Mouse (Mus musculus) urinary bladder, adult 18-20 months (tissue): Measurements from ENCODE around the gene Lamc3.
A peak's percentile ranks its signal among the peaks of the same experiment; 100 is the strongest.
"Not testable (repeated sequence)": the region's sequence is repeated elsewhere in the genome, so short reads cannot be mapped to it uniquely, and the experiment has no call there.

ENCODE experiments used
- DNase-seq, 2 experiments: peaks; one replicate each; pipeline ENCODE4 v3.0.0; 2022; ENCODE audit warnings: low spot score in 2 of 2, mixed read lengths in 2 of 2

The Lamc3 gene

DNA sequence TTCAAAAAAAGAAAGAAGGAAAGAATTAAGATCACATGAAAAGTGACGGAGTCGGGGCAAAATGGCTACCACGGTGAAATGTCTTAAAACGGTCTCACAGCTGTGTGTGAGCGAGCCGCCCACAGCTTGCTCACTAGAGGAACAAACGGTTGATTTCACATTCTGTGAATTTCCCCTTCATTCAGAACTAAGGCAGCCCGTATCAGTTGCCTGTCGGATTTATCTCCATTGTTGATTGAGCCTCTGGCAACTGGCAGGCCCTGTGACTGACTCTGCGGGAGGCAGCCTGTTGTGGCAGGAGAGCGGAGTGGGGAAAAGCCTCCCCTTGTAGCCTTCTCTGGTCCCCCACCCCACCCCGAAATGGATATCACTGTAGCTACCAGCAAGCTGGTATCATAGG lies 10.6 kb upstream of the Lamc3 start:
- no peak for DNase-seq

- DNase-seq = no peak
These were observed 8.5 kb upstream of the Lamc3 start for GRCm38 (mm10) chr2:31878610-31879009.

DNA sequence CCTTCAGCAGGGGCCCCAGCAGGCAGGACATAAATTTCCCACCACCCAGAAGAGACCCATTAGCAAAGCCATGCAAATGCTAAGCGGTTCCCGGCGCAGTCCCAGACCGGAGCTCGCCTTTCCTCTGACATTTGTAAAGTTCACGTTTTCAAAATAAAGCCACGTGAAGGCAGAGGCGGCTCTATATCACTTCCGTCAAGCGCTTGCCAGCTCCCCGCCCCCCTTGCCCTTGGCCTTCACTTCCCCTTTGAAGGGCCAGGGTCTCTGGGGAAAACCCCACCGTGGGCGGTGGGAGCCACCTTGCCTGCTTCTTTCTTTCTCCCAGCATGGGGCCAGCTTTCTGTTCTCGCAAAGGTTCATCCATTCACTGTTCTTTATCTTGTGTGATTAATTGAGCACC lies 6.2 kb upstream of the Lamc3 start:
- no peak for DNase-seq

DNA sequence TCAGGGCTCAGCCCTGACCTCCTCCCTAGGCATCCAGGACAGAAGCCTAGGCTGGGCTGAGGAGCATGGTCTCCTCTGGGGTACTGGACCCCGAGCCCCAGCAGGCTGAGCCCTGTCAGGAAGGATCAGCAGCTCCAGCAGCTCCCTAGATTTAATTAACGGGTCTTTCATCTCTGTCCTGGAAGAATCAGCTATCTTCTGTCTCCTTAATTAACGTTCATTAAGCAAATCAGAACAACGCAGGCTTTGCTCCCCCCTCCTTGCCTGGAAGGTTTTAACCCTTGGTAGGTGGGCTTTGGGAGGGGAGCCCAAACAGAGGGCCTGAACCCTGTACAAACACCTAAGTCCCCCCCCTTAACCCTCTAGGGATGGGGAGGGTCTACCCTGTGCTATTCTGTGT lies 4.0 kb upstream of the Lamc3 start:
- no peak for DNase-seq

DNA sequence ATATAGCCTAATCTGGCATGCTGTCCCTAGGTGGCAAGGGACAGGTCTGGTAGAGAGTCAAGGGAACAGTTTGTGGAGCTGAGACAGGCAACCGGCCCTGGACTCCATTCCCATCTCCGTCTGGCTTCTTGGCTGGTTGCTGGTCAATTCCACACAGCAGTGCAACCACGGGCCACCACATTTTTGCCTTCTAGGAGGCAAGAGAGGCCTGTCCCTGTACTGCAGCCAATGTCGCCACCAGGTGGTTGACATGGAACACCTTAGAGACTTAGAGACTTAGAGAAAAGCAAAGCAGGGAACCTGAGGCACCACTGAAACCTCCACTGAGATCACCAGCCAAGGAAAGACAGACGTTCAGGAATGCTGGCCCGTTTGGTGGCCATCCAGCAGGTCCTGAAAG lies 2.3 kb upstream of the Lamc3 start:
- DNase-seq = no peak

GRCm38 (mm10) chr2:31888871-31889270 lies 1.8 kb downstream of the Lamc3 start:
- DNase-seq = no peak

GRCm38 (mm10) chr2:31891219-31891618 lies 4.1 kb downstream of the Lamc3 start:
- no peak for DNase-seq

DNA sequence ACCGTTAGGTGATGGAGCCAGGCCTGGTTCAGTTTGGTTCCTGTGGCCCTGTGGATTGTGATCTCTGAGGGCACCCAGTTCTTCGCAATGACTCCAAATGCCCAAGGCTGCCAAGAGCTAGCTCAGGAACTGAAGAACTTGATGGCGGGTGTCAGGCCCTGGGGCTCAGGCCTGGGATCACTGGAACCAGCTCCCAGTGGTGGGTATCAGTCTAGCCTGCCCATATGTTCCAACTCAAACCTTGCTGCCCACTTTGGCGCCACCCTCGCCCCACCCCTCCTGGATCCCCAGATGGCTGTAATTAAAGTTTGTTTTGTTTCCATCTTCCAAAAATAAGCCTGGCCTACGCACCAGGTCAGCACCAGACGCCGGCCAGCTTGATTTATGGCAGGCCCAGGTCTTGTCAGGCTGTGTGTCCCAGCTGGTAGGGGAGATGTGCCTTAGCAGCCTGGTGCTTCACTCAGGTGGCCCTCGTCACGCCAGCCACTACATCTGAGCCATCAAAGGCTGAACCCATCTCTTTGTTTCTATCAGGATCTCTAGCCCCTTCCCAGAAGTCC lies 6.1 kb downstream of the Lamc3 start:
- no peak for DNase-seq

DNA sequence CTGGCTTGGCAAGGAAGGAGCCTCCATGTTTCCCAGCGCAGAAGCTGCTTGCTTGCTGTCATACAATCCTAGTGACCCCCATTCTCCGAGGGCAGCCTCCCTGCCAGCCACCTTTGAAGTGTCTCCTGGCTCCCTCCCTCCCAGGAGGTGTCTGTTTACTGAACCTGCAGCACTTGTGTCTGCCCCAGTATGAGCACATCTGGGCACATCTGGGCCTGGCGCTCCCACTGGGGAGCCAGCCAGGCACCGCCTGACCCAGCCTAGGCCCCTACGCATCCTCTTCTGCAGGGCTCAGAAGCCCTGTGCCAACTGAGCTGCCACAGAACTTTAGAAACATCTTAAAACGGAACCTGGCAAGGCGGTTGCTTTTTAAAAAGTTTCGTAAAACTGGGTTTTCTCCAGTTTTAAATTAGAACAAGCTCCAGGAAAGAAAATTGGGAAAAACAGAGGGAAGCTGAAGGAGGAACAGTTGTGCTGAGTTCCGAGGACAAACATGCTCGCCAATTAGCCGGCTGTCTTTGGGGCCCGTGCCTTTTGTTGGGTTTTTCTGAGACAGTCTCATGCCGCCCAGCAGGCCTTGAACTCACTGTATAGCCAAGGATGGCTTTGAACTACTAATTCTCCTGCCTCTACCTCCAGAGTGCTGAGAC lies 7.3 kb downstream of the Lamc3 start:
- no peak for DNase-seq

GRCm38 (mm10) chr2:31900932-31901331 lies 13.8 kb downstream of the Lamc3 start:
- DNase-seq = no peak

GRCm38 (mm10) chr2:31901659-31902362 lies 14.7 kb downstream of the Lamc3 start:
- DNase-seq = no peak

DNA sequence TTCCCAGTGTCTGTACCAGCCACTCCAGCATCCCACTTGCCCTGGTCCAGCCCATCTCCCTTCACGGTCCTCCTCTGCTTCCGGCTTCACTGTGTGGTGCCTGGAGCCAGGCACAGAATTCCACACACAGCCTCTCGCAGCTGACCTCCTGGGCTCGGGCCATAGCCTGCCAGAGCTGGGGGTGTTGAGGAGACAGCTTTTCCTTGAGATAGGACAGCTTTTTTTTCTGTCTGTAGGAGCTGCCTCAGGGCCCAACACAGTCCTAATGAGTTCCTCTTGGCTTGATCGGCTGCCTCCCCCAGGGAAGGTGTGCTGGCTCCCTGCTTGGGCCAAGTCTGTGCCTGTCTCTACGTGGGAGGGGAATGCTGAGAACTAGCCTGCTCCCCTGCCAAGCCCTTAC lies 17.0 kb downstream of the Lamc3 start:
- DNase-seq = no peak

DNA sequence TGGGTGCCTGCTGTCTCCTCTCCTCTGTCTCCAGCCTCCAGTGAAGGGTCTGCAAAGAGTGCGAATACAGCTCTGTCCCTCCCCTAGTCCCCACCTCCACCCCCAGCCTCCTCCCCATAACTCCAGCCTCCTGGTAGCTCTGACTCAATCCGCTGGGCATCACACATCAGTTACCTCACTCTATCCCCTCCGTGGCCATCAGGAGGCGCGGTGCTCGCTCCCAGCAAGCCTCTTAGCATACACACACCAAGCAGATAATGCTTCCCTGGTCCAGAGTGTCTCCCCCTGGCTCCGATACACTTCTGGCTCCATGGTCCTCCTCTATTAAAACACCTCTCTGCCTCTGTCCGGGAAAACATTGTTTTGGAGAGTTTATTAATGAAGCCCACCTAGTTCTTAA lies 17.5 kb downstream of the Lamc3 start:
- no peak for DNase-seq

DNA sequence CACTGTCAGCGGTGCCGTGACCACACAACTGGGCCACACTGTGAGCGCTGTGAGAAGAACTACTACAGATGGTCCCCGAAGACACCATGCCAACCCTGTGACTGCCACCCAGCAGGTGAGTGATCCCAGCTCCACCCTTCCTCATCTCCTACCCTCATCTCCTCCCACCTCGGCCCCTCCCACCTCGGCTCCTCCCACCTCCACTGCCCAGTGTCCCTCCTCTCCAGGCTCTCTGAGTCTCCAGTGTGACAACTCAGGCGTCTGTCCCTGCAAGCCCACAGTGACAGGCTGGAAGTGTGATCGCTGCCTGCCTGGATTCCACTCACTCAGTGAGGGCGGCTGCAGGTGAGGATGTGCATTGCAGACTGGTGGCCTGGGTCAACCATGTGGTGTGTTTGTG lies 18.6 kb downstream of the Lamc3 start:
- no peak for DNase-seq

DNA sequence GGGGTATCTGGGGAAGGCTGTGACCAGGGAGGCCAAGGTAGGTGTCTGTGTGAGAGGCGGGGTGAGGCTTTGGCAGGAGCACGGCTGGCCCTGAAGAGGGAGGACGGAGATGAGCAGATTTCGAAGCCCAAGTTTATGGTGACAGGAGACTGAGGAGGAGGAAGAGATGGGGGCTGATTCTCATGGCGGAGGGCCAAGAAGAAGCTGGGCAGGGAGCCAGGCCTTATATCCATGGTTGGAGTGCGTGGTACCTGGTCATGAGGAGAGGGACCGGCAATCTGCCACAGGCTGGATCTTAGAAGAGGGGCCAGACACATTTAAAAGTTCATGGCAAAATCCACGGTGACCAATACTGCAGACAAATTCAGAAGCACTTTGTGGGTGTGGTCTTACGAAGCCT lies 19.3 kb downstream of the Lamc3 start:
- DNase-seq = no peak

DNA sequence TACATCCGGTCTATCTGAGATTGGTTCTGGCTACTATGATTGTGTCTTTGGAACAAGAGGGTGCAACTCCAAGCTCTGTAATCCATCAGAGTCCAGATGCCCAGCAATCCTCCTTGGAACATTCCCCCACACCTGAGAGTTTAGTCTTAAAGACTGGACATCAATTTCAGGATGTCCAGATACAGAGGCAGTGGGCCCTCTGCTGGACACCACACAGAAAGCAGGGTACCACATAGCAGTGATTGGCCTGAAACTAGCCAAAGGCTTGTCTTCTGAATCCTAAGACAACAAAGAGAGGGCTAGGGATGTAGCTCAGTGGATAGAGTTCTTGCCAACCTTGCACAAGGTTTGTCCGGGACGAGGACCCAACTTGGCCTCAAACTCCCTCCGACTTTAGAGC lies 25.5 kb downstream of the Lamc3 start:
- no peak for DNase-seq

- not testable (repeated sequence) for DNase-seq
These were observed 27.1 kb downstream of the Lamc3 start for GRCm38 (mm10) chr2:31914213-31914612.

DNA sequence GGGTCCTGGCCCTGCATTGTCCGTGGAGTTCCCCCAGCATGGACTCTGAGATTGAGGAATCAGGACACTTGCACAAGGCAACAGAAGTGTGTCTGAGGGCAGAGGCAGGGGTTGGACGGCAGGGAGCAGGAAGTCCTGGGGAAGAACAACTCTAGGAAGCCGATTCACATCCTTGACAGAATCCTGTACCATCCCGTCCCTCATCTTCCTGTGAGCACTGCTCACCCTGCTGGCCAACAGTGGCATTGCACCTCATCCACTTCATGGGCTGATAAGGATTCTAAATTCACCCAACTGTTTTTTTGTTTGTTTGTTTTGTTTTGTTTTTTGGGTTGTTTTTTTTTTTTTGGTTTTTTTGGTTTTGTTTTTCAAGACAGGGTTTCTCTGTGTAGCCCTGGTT lies 28.0 kb downstream of the Lamc3 start:
- DNase-seq = peak; percentile 27 to 65

GRCm38 (mm10) chr2:31917636-31918035 lies 30.5 kb downstream of the Lamc3 start:
- DNase-seq = peak; percentile 19 to 22

DNA sequence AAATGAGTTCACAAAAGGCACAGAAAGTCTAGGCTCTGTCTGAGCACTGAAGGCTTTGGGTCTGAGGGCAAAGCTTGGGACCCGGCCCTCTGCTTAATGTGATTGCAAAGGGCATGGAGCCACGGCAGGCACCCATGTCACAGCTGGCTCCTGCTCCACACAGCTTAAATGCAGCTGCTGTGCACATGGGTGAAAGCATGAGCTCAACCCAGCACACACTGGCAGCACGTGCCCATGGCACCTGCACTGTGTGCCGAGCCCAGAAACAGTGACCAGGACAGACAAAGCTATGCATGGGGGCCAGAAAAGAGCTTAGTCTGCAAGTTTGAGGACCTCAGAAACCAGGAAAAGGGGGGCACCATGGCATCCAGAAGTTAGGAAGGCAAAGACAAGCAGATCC lies 36.6 kb downstream of the Lamc3 start:
- DNase-seq = no peak

- DNase-seq = no peak
These were observed 37.7 kb downstream of the Lamc3 start for GRCm38 (mm10) chr2:31924811-31925210.

- no peak for DNase-seq
These were observed 38.8 kb downstream of the Lamc3 start for GRCm38 (mm10) chr2:31925936-31926335.

DNA sequence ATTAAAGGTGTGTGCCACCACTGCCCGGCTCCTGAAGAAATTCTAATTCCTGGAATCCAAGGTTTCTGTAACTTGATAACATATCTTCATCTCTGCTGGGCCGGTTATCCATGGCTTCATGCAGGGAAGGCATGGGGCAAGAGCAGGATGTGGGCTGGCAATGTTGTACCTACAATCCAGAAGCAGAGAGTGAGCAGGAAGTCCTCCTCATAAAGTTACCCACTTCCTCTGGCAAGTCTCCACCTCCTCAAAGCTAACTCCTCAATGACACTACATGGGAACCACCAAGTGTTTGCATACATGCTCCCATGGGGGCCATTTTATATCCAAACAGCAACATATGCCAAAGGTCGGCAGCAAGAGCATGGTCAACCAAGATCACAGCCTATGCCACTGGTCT lies 42.6 kb downstream of the Lamc3 start:
- no peak for DNase-seq
